Mouse (Mus musculus) CH12.LX (cell line): Measurements from ENCODE around the gene Ldah.

ENCODE experiments used
- CTCF ChIP-seq, 2 experiments: IDR thresholded peaks in 1 of 2; conservative IDR thresholded peaks in 1 of 2; 2 replicates each; pipeline ENCODE4 v1.5.1; 2011 to 2012; ENCODE audit warnings: low read depth in 2 of 2, low read length in 2 of 2, improper control_type of control experiment in 1 of 2, inconsistent platforms in 1 of 2, mild to moderate bottlenecking in 1 of 2, moderate library complexity in 1 of 2
- MAFK ChIP-seq: IDR thresholded peaks from 2 replicates; pipeline ENCODE4 v1.6.1; 2011; ENCODE audit warnings: low read length, improper control_type of control experiment; ENCODE audit not compliant: insufficient replicate concordance
- MXI1 ChIP-seq: IDR thresholded peaks from 2 replicates; pipeline ENCODE4 v1.6.1; 2011; ENCODE audit warnings: mild to moderate bottlenecking, low read depth, low read length, improper control_type of control experiment
- NELFE ChIP-seq: IDR thresholded peaks from 2 replicates; pipeline ENCODE4 v1.6.1; 2011; ENCODE audit warnings: low read depth, low read length, improper control_type of control experiment
- POLR2A ChIP-seq: IDR thresholded peaks from 2 replicates; pipeline ENCODE4 v1.6.1; 2011; ENCODE audit warnings: low read depth, mild to moderate bottlenecking, improper control_type of control experiment, low read length
- RAD21 ChIP-seq: IDR thresholded peaks from 2 replicates; pipeline ENCODE4 v1.6.1; 2011; ENCODE audit warnings: low read depth, mild to moderate bottlenecking, low read length, improper control_type of control experiment, moderate library complexity
- TCF12 ChIP-seq: IDR thresholded peaks from 2 replicates; pipeline ENCODE4 v1.6.1; 2014; ENCODE audit warnings: low read depth, mild to moderate bottlenecking, inconsistent platforms, low read length, improper control_type of control experiment
- UBTF ChIP-seq: IDR thresholded peaks from 2 replicates; pipeline ENCODE4 v1.6.1; 2012; ENCODE audit warnings: low read depth, mild to moderate bottlenecking, inconsistent platforms, low read length, improper control_type of control experiment, moderate library complexity

- TF ChIP-seq MXI1 (no peak), TCF12 (no peak), MAFK (no peak), CTCF (conservative IDR thresholded peaks at IDR 0.05 in 1 of 2, IDR thresholded peaks at IDR 0.05 in 1 of 2; ENCODE audit: low read depth in 2 of 2, low read length in 2 of 2) (no peak), NELFE (no peak), POLR2A (no peak), RAD21 (no peak), UBTF (no peak)
Measured at GRCm38 (mm10) chr12:8324086-8324485, 116.2 kb downstream of the Ldah start.
